Mouse (Mus musculus) cerebellum, postnatal 25 days (tissue): ENCODE data around the gene Olfr298.

Experiments used
- DNase-seq, 2 experiments: peaks; one replicate each; pipeline ENCODE4 v3.0.0; 2021; ENCODE audit warnings: mixed read lengths in 2 of 2

Gene Olfr298

GRCm38 (mm10) chr7:86492384-86492783 lies at the start of gene Olfr298:
Gene Olfr298 (minus strand): TSS chr7:86492484.
- no peak for DNase-seq

GRCm38 (mm10) chr7:86519668-86520067 lies 27.4 kb upstream of the Olfr298 start, which contains the start of gene Olfr297:
Gene Olfr297 (plus strand): TSS chr7:86519968.
- no peak for DNase-seq

- DNase-seq, result no peak
These were observed 32.7 kb downstream of the Olfr298 start, which contains the start of gene Olfr299 for GRCm38 (mm10) chr7:86459621-86460020. Gene Olfr299 (plus strand): TSS chr7:86459921.
